Mouse (Mus musculus) embryonic facial prominence, embryonic 14.5 days (tissue): ENCODE measurements around the gene Gucd1. TPM values are rescaled to one million over a fixed set of nuclear protein-coding genes. Genes with fewer than 3 reads are reported as not detected.

Source experiments
- ATAC-seq: fragments of 200-750 bp; cut with Nextera tagmentation; 2 replicates; pipeline ENCODE4 v1.8.0; 2017; ENCODE audit warnings: low read depth, moderate number of reproducible peaks, moderate TSS enrichment
- DNase-seq: peaks from one replicate; pipeline ENCODE4 v3.0.0-alpha.2; 2015; ENCODE audit warnings: low spot score
- H3K27ac ChIP-seq: fragments of 300-500 bp; sonication (generic); replicated peaks from 2 replicates; pipeline ENCODE4 v1.5.1; 2014; ENCODE audit warnings: low read depth, mild to moderate bottlenecking, low read length, moderate library complexity
- H3K27me3 ChIP-seq: fragments of 300-500 bp; sonication (generic); replicated peaks from 2 replicates; pipeline ENCODE4 v1.6.1; 2014; ENCODE audit warnings: low read length; ENCODE audit not compliant: control insufficient read depth, insufficient read depth
- H3K36me3 ChIP-seq: fragments of 300-500 bp; sonication (generic); 2 replicates; pipeline ENCODE4 v1.6.1; 2014; ENCODE audit warnings: low read length, mixed read lengths; ENCODE audit not compliant: control insufficient read depth, insufficient read depth
- H3K4me1 ChIP-seq: fragments of 300-500 bp; sonication (generic); 2 replicates; pipeline ENCODE4 v1.6.1; 2014; ENCODE audit warnings: antibody characterized with exemption, low read length; ENCODE audit not compliant: control insufficient read depth, insufficient read depth
- H3K4me2 ChIP-seq: fragments of 300-500 bp; sonication (generic); 2 replicates; pipeline ENCODE4 v1.6.1; 2014; ENCODE audit warnings: low read depth, mild to moderate bottlenecking, low read length, moderate library complexity, mixed read lengths
- H3K4me3 ChIP-seq: fragments of 300-500 bp; sonication (generic); 2 replicates; pipeline ENCODE4 v1.5.1; 2014; ENCODE audit warnings: low read depth, mild to moderate bottlenecking, low read length
- H3K9ac ChIP-seq: fragments of 300-500 bp; sonication (generic); 2 replicates; pipeline ENCODE4 v1.6.1; 2014; ENCODE audit warnings: low read depth, mild to moderate bottlenecking, low read length, moderate library complexity, mixed read lengths
- H3K9me3 ChIP-seq: fragments of 300-500 bp; sonication (generic); 2 replicates; pipeline ENCODE4 v1.6.1; 2016; ENCODE audit warnings: low read length; ENCODE audit not compliant: control insufficient read depth
- WGBS: fragments of 180-500 bp; shearing (Covaris S2); extraction: QIAGEN DNeasy Blood & Tissue Kit; methylation state at CpG from one replicate; pipeline ENCODE4 v1.1.7; 2014; 5-methylcytosine and 5-hydroxymethylcytosine counted together
- polyA plus RNA-seq: library from polyadenylated mRNA; unstranded; fragments of >200 nt; fragmentation: Nextera tagmentation; extraction: Ambion mirVana; gene quantifications from 2 replicates; pipeline ENCODE4 v1.2.1, GENCODE M21; 2014

The Gucd1 gene
- polyA plus RNA-seq, 1 experiment from 2014 or later, result 32.9 TPM

- ATAC-seq (no peak), DNase-seq (no peak)
- Histone ChIP-seq H3K4me3 (no peak overlapping the region), H3K27me3 (no peaks in the 10 kb centered on the region), H3K9me3 (no peaks in the 10 kb centered on the region), H3K36me3 (peaks cover 63% of the 10 kb centered on the region), H3K4me1 (no peaks in the 10 kb centered on the region), H3K9ac (no peak overlapping the region), H3K4me2 (no peak overlapping the region), H3K27ac (no peak overlapping the region)
- WGBS, result 96% methylated on average over 4 of the region's 4 CpGs
Measured at GRCm38 (mm10) chr10:75301937-75302336, 215.8 kb downstream of the Gucd1 start.

DNA sequence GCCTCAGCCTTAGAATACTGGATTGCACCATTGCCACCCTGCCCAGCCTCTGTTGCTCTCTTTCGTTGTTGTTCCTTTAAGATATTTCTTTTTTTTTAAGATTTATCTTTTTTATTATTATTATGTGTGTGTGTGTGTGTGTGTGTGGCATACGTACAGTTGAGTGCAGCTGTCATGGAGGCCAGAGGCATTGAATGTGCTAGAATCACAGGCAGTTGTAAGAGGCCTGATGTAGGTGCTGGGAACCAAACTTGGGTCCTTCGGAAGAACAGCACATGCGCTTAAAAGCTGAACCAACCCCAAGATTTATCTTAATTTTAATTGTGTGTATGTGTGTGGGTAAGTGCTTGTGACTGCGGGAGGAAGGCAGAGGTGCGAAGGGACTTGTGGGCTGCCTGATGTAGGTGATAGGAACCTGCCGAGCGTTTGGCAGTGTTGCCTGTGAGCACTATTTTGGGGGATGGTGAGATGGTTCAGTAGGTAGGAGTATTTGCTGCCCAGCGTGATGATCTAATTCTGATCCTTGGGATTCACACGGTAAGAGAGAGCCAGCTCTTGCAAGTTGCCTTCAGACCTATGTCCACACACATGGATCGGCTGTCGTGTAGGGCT lies 216.5 kb downstream of the Gucd1 start:
- Histone ChIP-seq H3K27me3 (no peaks in the 10 kb centered on the region), H3K4me3 (no peak overlapping the region)
- WGBS, result 89% methylated on average over 12 of the region's 12 CpGs

More for the DNA sequence above, 216.5 kb downstream of the Gucd1 start:
- H3K27ac ChIP-seq, result no peak overlapping the region
- H3K4me1 ChIP-seq, result no peaks in the 10 kb centered on the region
- no peaks in the 10 kb centered on the region for H3K9me3 ChIP-seq
- peaks cover 58% of the 10 kb centered on the region for H3K36me3 ChIP-seq
- H3K4me2 ChIP-seq, result no peak overlapping the region
- ATAC-seq, result no peak
- DNase-seq, result no peak
- H3K9ac ChIP-seq, result no peak overlapping the region

Other genes starting within 250 kb of the Gucd1 start
- 4.1 and 5.4 TPM in 2 replicates for gene Adora2a, start 201.1 kb downstream of the Gucd1 start, polyA plus RNA-seq
- 0.99 and 2.2 TPM in 2 replicates for gene Upb1, start 116.9 kb downstream of the Gucd1 start, polyA plus RNA-seq
- 147 and 162 TPM in 2 replicates for gene Snrpd3, start 421 bp downstream of the Gucd1 start, polyA plus RNA-seq
- 5.7 and 7.9 TPM in 2 replicates for gene Lrrc75b, start 42.4 kb upstream of the Gucd1 start, polyA plus RNA-seq
- 0.39 and 1.4 TPM in 2 replicates for gene Ggt1, start 43.6 kb upstream of the Gucd1 start, polyA plus RNA-seq
- 3.1 and 3.9 TPM in 2 replicates for gene Ggt5, start 71.4 kb upstream of the Gucd1 start, polyA plus RNA-seq
- gene Susd2, start 126.0 kb upstream of the Gucd1 start, polyA plus RNA-seq, result 7.1 and 7.4 TPM in 2 replicates
- gene Cabin1, start 246.4 kb upstream of the Gucd1 start, polyA plus RNA-seq, result 23.5 and 36.0 TPM in 2 replicates